Mouse (Mus musculus): ENCODE measurements around the gene Vill. TPM values are rescaled to one million over a fixed set of nuclear protein-coding genes. Genes with fewer than 3 reads are reported as not detected.

The Vill gene
- polyA plus RNA-seq (2014; fragmentation: Nextera tagmentation; extraction: Ambion mirVana) = 15.5 and 19.2 TPM in 2 replicates

GRCm38 (mm10) chr9:119052154-119052944 is at the start of gene Vill:
Vill (plus strand) TSS chr9:119052778.
- peak; percentile 90 for ATAC-seq (replicated peaks; ENCODE audit: insufficient number of reproducible peaks, low FRiP score, low TSS enrichment, low read depth)
- Histone ChIP-seq H3K27me3 (ENCODE audit: control insufficient read depth, insufficient read depth, low read length) (no peaks in the 10 kb centered on the region; the same call in 1 of the 2 replicates), H3K27ac (replicated peaks; ENCODE audit: low read depth, low read length) (no peak within 1 kb of the TSS), H3K4me3 (ENCODE audit: low read depth, low read length) (peak within 1 kb of the TSS; percentile 46), H3K4me1 (ENCODE audit: control insufficient read depth, insufficient read depth, low read length) (peaks cover 8% of the 10 kb centered on the region), H3K9me3 (replicated peaks; ENCODE audit: control insufficient read depth, low read length) (no peaks in the 10 kb centered on the region), H3K4me2 (ENCODE audit: low read depth, low read length) (peak within 1 kb of the TSS; percentile 78), H3K36me3 (replicated peaks; ENCODE audit: control insufficient read depth, insufficient read depth, low read depth, low read length) (no peaks in the 10 kb centered on the region), H3K9ac (replicated peaks; ENCODE audit: low read length) (peak within 1 kb of the TSS; percentile 67)
- 14% methylated on average over 22 of the region's 22 CpGs for WGBS
- peak; percentile 84 for DNase-seq (ENCODE audit: low spot score)

GRCm38 (mm10) chr9:119003990-119004702 is 48.4 kb upstream of the Vill start:
- WGBS = 74% methylated on average over 23 of the region's 23 CpGs
- no peak overlapping the region for H3K27ac ChIP-seq (replicated peaks; ENCODE audit: low read depth, low read length)
- no peak overlapping the region for H3K4me3 ChIP-seq (ENCODE audit: low read depth, low read length)
- no peak overlapping the region for H3K4me2 ChIP-seq (ENCODE audit: low read depth, low read length)
- peaks cover 5% of the 10 kb centered on the region; the same call in 1 of the 2 replicates for H3K4me1 ChIP-seq (ENCODE audit: control insufficient read depth, insufficient read depth, low read length)
- no peaks in the 10 kb centered on the region for H3K9me3 ChIP-seq (replicated peaks; ENCODE audit: control insufficient read depth, low read length)
- ATAC-seq (replicated peaks; ENCODE audit: insufficient number of reproducible peaks, low FRiP score, low TSS enrichment, low read depth) (no peak), DNase-seq (ENCODE audit: low spot score) (no peak)
- no peaks in the 10 kb centered on the region for H3K36me3 ChIP-seq (replicated peaks; ENCODE audit: control insufficient read depth, insufficient read depth, low read depth, low read length)
- no peaks in the 10 kb centered on the region for H3K27me3 ChIP-seq (ENCODE audit: control insufficient read depth, insufficient read depth, low read length)
- no peak overlapping the region for H3K9ac ChIP-seq (replicated peaks; ENCODE audit: low read length)

GRCm38 (mm10) chr9:119004703-119005076 is 47.9 kb upstream of the Vill start:
- H3K27me3 ChIP-seq (ENCODE audit: control insufficient read depth, insufficient read depth, low read length) = no peaks in the 10 kb centered on the region
- no peak overlapping the region for H3K4me2 ChIP-seq (ENCODE audit: low read depth, low read length)
- H3K4me1 ChIP-seq (ENCODE audit: control insufficient read depth, insufficient read depth, low read length) = peaks cover 5% of the 10 kb centered on the region; the same call in 1 of the 2 replicates
- no peak for ATAC-seq (replicated peaks; ENCODE audit: insufficient number of reproducible peaks, low FRiP score, low TSS enrichment, low read depth)
- no peak overlapping the region for H3K27ac ChIP-seq (replicated peaks; ENCODE audit: low read depth, low read length)
- WGBS = 68% methylated on average over 16 of the region's 16 CpGs
- no peak overlapping the region for H3K4me3 ChIP-seq (ENCODE audit: low read depth, low read length)
- H3K9me3 ChIP-seq (replicated peaks; ENCODE audit: control insufficient read depth, low read length) = no peaks in the 10 kb centered on the region
- H3K36me3 ChIP-seq (replicated peaks; ENCODE audit: control insufficient read depth, insufficient read depth, low read depth, low read length) = no peaks in the 10 kb centered on the region
- no peak for DNase-seq (ENCODE audit: low spot score)
- H3K9ac ChIP-seq (replicated peaks; ENCODE audit: low read length) = no peak overlapping the region

- ATAC-seq (replicated peaks; ENCODE audit: insufficient number of reproducible peaks, low FRiP score, low TSS enrichment, low read depth) = no peak
- Histone ChIP-seq H3K27ac (replicated peaks; ENCODE audit: low read depth, low read length) (no peak overlapping the region), H3K27me3 (ENCODE audit: control insufficient read depth, insufficient read depth, low read length) (no peaks in the 10 kb centered on the region), H3K36me3 (replicated peaks; ENCODE audit: control insufficient read depth, insufficient read depth, low read depth, low read length) (no peaks in the 10 kb centered on the region), H3K9me3 (replicated peaks; ENCODE audit: control insufficient read depth, low read length) (no peaks in the 10 kb centered on the region), H3K4me2 (ENCODE audit: low read depth, low read length) (no peak overlapping the region), H3K4me3 (ENCODE audit: low read depth, low read length) (no peak overlapping the region), H3K4me1 (ENCODE audit: control insufficient read depth, insufficient read depth, low read length) (peaks cover 5% of the 10 kb centered on the region; the same call in 1 of the 2 replicates), H3K9ac (replicated peaks; ENCODE audit: low read length) (no peak overlapping the region)
- WGBS = 76% methylated on average over 15 of the region's 15 CpGs
- DNase-seq (ENCODE audit: low spot score) = no peak
Observed at GRCm38 (mm10) chr9:119005303-119006029, 47.1 kb upstream of the Vill start.

- ATAC-seq (replicated peaks; ENCODE audit: insufficient number of reproducible peaks, low FRiP score, low TSS enrichment, low read depth) = no peak
- Histone ChIP-seq H3K36me3 (replicated peaks; ENCODE audit: control insufficient read depth, insufficient read depth, low read depth, low read length) (no peaks in the 10 kb centered on the region), H3K27me3 (ENCODE audit: control insufficient read depth, insufficient read depth, low read length) (no peaks in the 10 kb centered on the region), H3K4me3 (ENCODE audit: low read depth, low read length) (no peak overlapping the region), H3K9ac (replicated peaks; ENCODE audit: low read length) (no peak overlapping the region), H3K9me3 (replicated peaks; ENCODE audit: control insufficient read depth, low read length) (no peaks in the 10 kb centered on the region), H3K27ac (replicated peaks; ENCODE audit: low read depth, low read length) (no peak overlapping the region), H3K4me2 (ENCODE audit: low read depth, low read length) (no peak overlapping the region), H3K4me1 (ENCODE audit: control insufficient read depth, insufficient read depth, low read length) (peaks cover 5% of the 10 kb centered on the region; the same call in 1 of the 2 replicates)
- 80% methylated on average over 10 of the region's 10 CpGs for WGBS
- no peak for DNase-seq (ENCODE audit: low spot score)
Observed at GRCm38 (mm10) chr9:119007266-119007665, 45.3 kb upstream of the Vill start.

GRCm38 (mm10) chr9:119008871-119009270 is 43.7 kb upstream of the Vill start:
- Histone ChIP-seq H3K4me2 (ENCODE audit: low read depth, low read length) (no peak overlapping the region), H3K9ac (replicated peaks; ENCODE audit: low read length) (no peak overlapping the region), H3K27me3 (ENCODE audit: control insufficient read depth, insufficient read depth, low read length) (no peaks in the 10 kb centered on the region), H3K27ac (replicated peaks; ENCODE audit: low read depth, low read length) (no peak overlapping the region), H3K4me3 (ENCODE audit: low read depth, low read length) (no peak overlapping the region), H3K36me3 (replicated peaks; ENCODE audit: control insufficient read depth, insufficient read depth, low read depth, low read length) (no peaks in the 10 kb centered on the region), H3K4me1 (ENCODE audit: control insufficient read depth, insufficient read depth, low read length) (peaks cover 5% of the 10 kb centered on the region; the same call in 1 of the 2 replicates), H3K9me3 (replicated peaks; ENCODE audit: control insufficient read depth, low read length) (no peaks in the 10 kb centered on the region)
- no peak for DNase-seq (ENCODE audit: low spot score)
- ATAC-seq (replicated peaks; ENCODE audit: insufficient number of reproducible peaks, low FRiP score, low TSS enrichment, low read depth) = no peak
- 79% methylated on average over 7 of the region's 7 CpGs for WGBS

- H3K4me1 ChIP-seq (ENCODE audit: control insufficient read depth, insufficient read depth, low read length) = peaks cover 1% of the 10 kb centered on the region; the same call in 1 of the 2 replicates
- ATAC-seq (replicated peaks; ENCODE audit: insufficient number of reproducible peaks, low FRiP score, low TSS enrichment, low read depth) (0 out of 2 replicates have a peak, but pooled peaks have one; percentile 50), DNase-seq (ENCODE audit: low spot score) (peak; percentile 46)
- WGBS = 76% methylated on average over 13 of the region's 13 CpGs
- H3K27me3 ChIP-seq (ENCODE audit: control insufficient read depth, insufficient read depth, low read length) = no peaks in the 10 kb centered on the region
- no peak overlapping the region for H3K9ac ChIP-seq (replicated peaks; ENCODE audit: low read length)
- no peak overlapping the region for H3K4me2 ChIP-seq (ENCODE audit: low read depth, low read length)
- no peak overlapping the region for H3K27ac ChIP-seq (replicated peaks; ENCODE audit: low read depth, low read length)
- no peaks in the 10 kb centered on the region for H3K9me3 ChIP-seq (replicated peaks; ENCODE audit: control insufficient read depth, low read length)
- no peak overlapping the region for H3K4me3 ChIP-seq (ENCODE audit: low read depth, low read length)
- no peaks in the 10 kb centered on the region; the same call in 1 of the 2 replicates for H3K36me3 ChIP-seq (replicated peaks; ENCODE audit: control insufficient read depth, insufficient read depth, low read depth, low read length)
Observed at GRCm38 (mm10) chr9:119010156-119010710, 42.3 kb upstream of the Vill start.
